Mouse (Mus musculus) liver, embryonic 14.5 days (tissue): ENCODE results near the gene Utp14b. TPM values are rescaled to one million over a fixed set of nuclear protein-coding genes. Genes with fewer than 3 reads are reported as not detected.

Experiments
- ATAC-seq: fragments of 200-750 bp; cut with Nextera tagmentation; 2 replicates; pipeline ENCODE4 v1.8.0; 2017; ENCODE audit warnings: moderate number of reproducible peaks, mild to moderate bottlenecking, moderate library complexity; ENCODE audit not compliant: insufficient read depth
- DNase-seq, 3 experiments: peaks; one replicate each; pipeline ENCODE4 v3.0.0-alpha.2; 2012 to 2013; ENCODE audit warnings: low read depth in 3 of 3, low spot score in 3 of 3
- H3K27ac ChIP-seq: fragments of 300-500 bp; sonication (generic); 2 replicates; pipeline ENCODE4 v1.5.1; 2014; ENCODE audit warnings: moderate library complexity, mild to moderate bottlenecking, control low read depth, inconsistent platforms
- H3K27me3 ChIP-seq: fragments of 300-500 bp; sonication (generic); 2 replicates; pipeline ENCODE4 v1.6.1; 2014; ENCODE audit warnings: mild to moderate bottlenecking, low read length, moderate library complexity; ENCODE audit not compliant: control insufficient read depth, insufficient read depth
- H3K36me3 ChIP-seq: fragments of 300-500 bp; sonication (generic); replicated peaks from 2 replicates; pipeline ENCODE4 v1.6.1; 2014; ENCODE audit warnings: low read depth; ENCODE audit not compliant: control insufficient read depth, insufficient read depth
- H3K4me1 ChIP-seq, 2 experiments: fragments of 200-500 bp in 1 of 2; fragments of 300-500 bp in 1 of 2; sonication (generic) in 1 of 2; replicated peaks; 2 replicates each; pipeline ENCODE4 v1.6.1; 2012 to 2014; ENCODE audit warnings: antibody characterized with exemption in 1 of 2, inconsistent platforms in 1 of 2, low read length in 1 of 2; ENCODE audit not compliant: control insufficient read depth in 2 of 2, insufficient read depth in 2 of 2
- H3K4me2 ChIP-seq: fragments of 300-500 bp; sonication (generic); 2 replicates; pipeline ENCODE4 v1.6.1; 2014; ENCODE audit warnings: low read depth, mild to moderate bottlenecking, control low read depth, moderate library complexity
- H3K4me3 ChIP-seq, 2 experiments: fragments of 200-500 bp in 1 of 2; fragments of 300-500 bp in 1 of 2; sonication (generic) in 1 of 2; 2 replicates each; pipeline ENCODE4 v1.5.1; 2012 to 2014; ENCODE audit warnings: low read depth in 2 of 2, low read length in 2 of 2, mild to moderate bottlenecking in 2 of 2, control low read depth in 1 of 2, inconsistent platforms in 1 of 2, moderate library complexity in 1 of 2; ENCODE audit not compliant: insufficient read depth in 1 of 2
- H3K9ac ChIP-seq: fragments of 300-500 bp; sonication (generic); replicated peaks from 2 replicates; pipeline ENCODE4 v1.6.1; 2014; ENCODE audit warnings: mild to moderate bottlenecking, control low read depth, moderate library complexity
- H3K9me3 ChIP-seq: fragments of 300-500 bp; sonication (generic); 2 replicates; pipeline ENCODE4 v1.6.1; 2016; ENCODE audit warnings: low read length, mixed read lengths; ENCODE audit not compliant: control insufficient read depth
- CTCF ChIP-seq: IDR thresholded peaks from 2 replicates; pipeline ENCODE4 v1.5.1; 2016; ENCODE audit warnings: antibody characterized with exemption, low read depth, control low read depth
- EP300 ChIP-seq: IDR thresholded peaks from 2 replicates; pipeline ENCODE4 v1.6.1; 2016; ENCODE audit warnings: antibody characterized with exemption, low read depth
- WGBS: fragments of 180-500 bp; shearing (Covaris S2); extraction: QIAGEN DNeasy Blood & Tissue Kit; methylation state at CpG from one replicate; pipeline ENCODE4 v1.1.7; 2014; ENCODE audit not compliant: insufficient replicate concordance; 5-methylcytosine and 5-hydroxymethylcytosine counted together
- polyA plus RNA-seq, 2 experiments: library from polyadenylated mRNA; depleted of rRNA in 1 of 2; stranded (reverse) in 1 of 2; unstranded in 1 of 2; fragments of >200 nt; fragmentation: Nextera tagmentation in 1 of 2; extraction: Ambion mirVana in 1 of 2; gene quantifications; 2 replicates each; pipeline versions ENCODE4 v1.2.1 to v1.2.3; 2012 to 2014

The Utp14b gene
- 0.79 and 1.4 TPM in 2 replicates for polyA plus RNA-seq (2012; rRNA removed)
- 0.83 and 0.93 TPM in 2 replicates for polyA plus RNA-seq (2014; fragmentation: Nextera tagmentation; extraction: Ambion mirVana)

GRCm38 (mm10) chr1:78657671-78658440 lies at the start of gene Utp14b, which contains the start of gene Acsl3:
TSS of gene Utp14b (plus strand) at chr1:78658038.
TSS of gene Acsl3 (plus strand) at chr1:78657825.
- DNase-seq (peak; percentile 86), ATAC-seq (peak; percentile 100)
- WGBS = under 1% methylated on average over 94 of the region's 104 CpGs
- TF ChIP-seq CTCF = no peak
- no peak for TF ChIP-seq EP300
- Histone ChIP-seq H3K27ac (peak within 1 kb of the TSS; percentile 7), H3K36me3 (no peaks in the 10 kb centered on the region), H3K27me3 (no peaks in the 10 kb centered on the region), H3K9ac (peak within 1 kb of the TSS; percentile 74), H3K4me1 (peaks cover 8 to 13% of the 10 kb centered on the region in 2 experiments; a peak in 3 of 4 replicates), H3K9me3 (no peaks in the 10 kb centered on the region), H3K4me3 (peak within 1 kb of the TSS; percentile 81 to 87), H3K4me2 (peak within 1 kb of the TSS; percentile 72)

- ATAC-seq (no peak), DNase-seq (no peak)
- no peak overlapping the region for H3K27ac ChIP-seq
- no peak overlapping the region for H3K4me3 ChIP-seq
- 42% methylated on average over 12 of the region's 12 CpGs for WGBS
- no peaks in the 10 kb centered on the region for H3K4me1 ChIP-seq
- TF ChIP-seq CTCF (no peak), EP300 (no peak)
- no peak overlapping the region for H3K4me2 ChIP-seq
- H3K27me3 ChIP-seq = no peaks in the 10 kb centered on the region
- no peaks in the 10 kb centered on the region for H3K36me3 ChIP-seq
- no peak overlapping the region for H3K9ac ChIP-seq
- no peaks in the 10 kb centered on the region for H3K9me3 ChIP-seq
Measured at GRCm38 (mm10) chr1:78609134-78609907, 48.5 kb upstream of the Utp14b start.

DNA sequence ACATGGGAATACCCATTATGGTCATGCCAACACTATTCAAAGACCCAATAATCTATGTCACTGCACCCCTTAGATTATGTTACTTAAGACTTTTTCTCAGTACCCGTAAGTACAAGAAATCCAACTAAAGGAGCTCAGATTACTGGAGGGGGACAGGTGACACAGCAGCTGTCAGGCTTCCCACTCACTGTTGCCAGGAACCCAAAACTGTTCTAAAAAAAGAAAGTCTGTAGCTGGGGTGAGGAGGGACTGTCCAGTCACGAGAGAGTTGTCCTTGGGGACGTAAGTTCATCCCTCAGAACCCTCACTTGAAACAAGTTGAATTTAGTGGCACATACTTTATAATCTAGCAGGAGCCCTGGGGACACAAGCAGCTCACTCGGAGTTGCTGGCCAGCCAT lies 46.8 kb upstream of the Utp14b start:
- Histone ChIP-seq H3K4me2 (no peak overlapping the region), H3K9ac (no peak overlapping the region), H3K36me3 (no peaks in the 10 kb centered on the region), H3K4me1 (no peaks in the 10 kb centered on the region), H3K4me3 (no peak overlapping the region), H3K27ac (no peak overlapping the region), H3K9me3 (no peaks in the 10 kb centered on the region), H3K27me3 (no peaks in the 10 kb centered on the region)
- TF ChIP-seq EP300 (no peak), CTCF (no peak)
- no peak for ATAC-seq
- 49% methylated on average over 4 of the region's 4 CpGs for WGBS
- no peak for DNase-seq

GRCm38 (mm10) chr1:78612959-78613358 lies 44.9 kb upstream of the Utp14b start:
- Histone ChIP-seq H3K4me3 (no peak overlapping the region), H3K9me3 (no peaks in the 10 kb centered on the region), H3K4me1 (no peaks in the 10 kb centered on the region), H3K27ac (no peak overlapping the region), H3K27me3 (no peaks in the 10 kb centered on the region), H3K4me2 (no peak overlapping the region), H3K9ac (no peak overlapping the region), H3K36me3 (no peaks in the 10 kb centered on the region)
- DNase-seq = no peak
- 36% methylated on average over 1 of the region's 1 CpGs for WGBS
- ATAC-seq = no peak
- no peak for TF ChIP-seq EP300
- TF ChIP-seq CTCF = no peak

GRCm38 (mm10) chr1:78624352-78624751 lies 33.5 kb upstream of the Utp14b start:
- no peaks in the 10 kb centered on the region for H3K36me3 ChIP-seq
- ATAC-seq (no peak), DNase-seq (no peak)
- 73% methylated on average over 2 of the region's 2 CpGs for WGBS
- TF ChIP-seq CTCF (no peak), EP300 (no peak)
- H3K27ac ChIP-seq = no peak overlapping the region
- no peak overlapping the region for H3K4me2 ChIP-seq
- H3K9ac ChIP-seq = no peak overlapping the region
- no peaks in the 10 kb centered on the region for H3K9me3 ChIP-seq
- no peaks in the 10 kb centered on the region for H3K27me3 ChIP-seq
- H3K4me1 ChIP-seq = no peaks in the 10 kb centered on the region
- H3K4me3 ChIP-seq = no peak overlapping the region
